Mouse (Mus musculus) stomach, postnatal 0 days (tissue): ENCODE data around the gene Prpf4. TPM values are rescaled to one million over a fixed set of nuclear protein-coding genes. Genes with fewer than 3 reads are reported as not detected.

Source experiments
- ATAC-seq: fragments of 200-750 bp; cut with Nextera tagmentation; 2 replicates; pipeline ENCODE4 v1.8.0; 2017; ENCODE audit not compliant: low FRiP score, low TSS enrichment
- DNase-seq: peaks from one replicate; pipeline ENCODE4 v3.0.0-alpha.2; 2016; ENCODE audit warnings: low spot score
- H3K27ac ChIP-seq: fragments of 300-500 bp; sonication (generic); replicated peaks from 2 replicates; pipeline ENCODE4 v1.5.1; 2014; ENCODE audit warnings: mild to moderate bottlenecking, control low read depth
- H3K27me3 ChIP-seq: fragments of 300-500 bp; sonication (generic); 2 replicates; pipeline ENCODE4 v1.6.1; 2014; ENCODE audit warnings: low read length; ENCODE audit not compliant: control insufficient read depth, insufficient read depth
- H3K36me3 ChIP-seq: fragments of 300-500 bp; sonication (generic); 2 replicates; pipeline ENCODE4 v1.6.1; 2014; ENCODE audit warnings: low read length, mixed read lengths; ENCODE audit not compliant: control insufficient read depth, insufficient read depth
- H3K4me1 ChIP-seq: fragments of 300-500 bp; sonication (generic); replicated peaks from 2 replicates; pipeline ENCODE4 v1.6.1; 2014; ENCODE audit warnings: antibody characterized with exemption; ENCODE audit not compliant: control insufficient read depth, insufficient read depth
- H3K4me2 ChIP-seq: fragments of 300-500 bp; sonication (generic); replicated peaks from 2 replicates; pipeline ENCODE4 v1.6.1; 2014; ENCODE audit warnings: low read depth, mild to moderate bottlenecking, control low read depth, moderate library complexity
- H3K4me3 ChIP-seq: fragments of 300-500 bp; sonication (generic); 2 replicates; pipeline ENCODE4 v1.5.1; 2014; ENCODE audit warnings: low read depth, low read length, control low read depth
- H3K9ac ChIP-seq: fragments of 300-500 bp; sonication (generic); 2 replicates; pipeline ENCODE4 v1.6.1; 2014; ENCODE audit warnings: mild to moderate bottlenecking, low read length, control low read depth, mixed read lengths
- H3K9me3 ChIP-seq: fragments of 300-500 bp; sonication (generic); 2 replicates; pipeline ENCODE4 v1.6.1; 2016; ENCODE audit warnings: low read length; ENCODE audit not compliant: control insufficient read depth
- CTCF ChIP-seq: IDR thresholded peaks from 2 replicates; pipeline ENCODE4 v1.5.1; 2016; ENCODE audit warnings: antibody characterized with exemption, low read depth, mild to moderate bottlenecking, moderate library complexity
- EP300 ChIP-seq: optimal IDR thresholded peaks from 2 replicates; pipeline ENCODE3; 2016; ENCODE audit warnings: antibody characterized with exemption
- WGBS: fragments of 180-500 bp; shearing (Covaris S2); extraction: QIAGEN DNeasy Blood & Tissue Kit; methylation state at CpG from one replicate; pipeline ENCODE4 v1.1.7; 2014; 5-methylcytosine and 5-hydroxymethylcytosine counted together
- polyA plus RNA-seq: library from polyadenylated mRNA; unstranded; fragments of >200 nt; fragmentation: Nextera tagmentation; extraction: Ambion mirVana; gene quantifications from 2 replicates; pipeline ENCODE4 v1.2.1, GENCODE M21; 2015

Prpf4 gene
- 7.5 and 7.6 TPM in 2 replicates for polyA plus RNA-seq

- under 1% methylated on average over 39 of the region's 39 CpGs for WGBS
- peak within 1 kb of the TSS; percentile 54 for H3K4me2 ChIP-seq
- ATAC-seq = peak; percentile 99
- H3K9ac ChIP-seq = peak within 1 kb of the TSS; percentile 84
- DNase-seq = peak; percentile 98
- no peaks in the 10 kb centered on the region for H3K27me3 ChIP-seq
- H3K4me3 ChIP-seq = peak within 1 kb of the TSS; percentile 65
- H3K4me1 ChIP-seq = peaks cover 4% of the 10 kb centered on the region; the same call in 1 of the 2 replicates
- no peaks in the 10 kb centered on the region for H3K9me3 ChIP-seq
- H3K36me3 ChIP-seq = peaks cover 6% of the 10 kb centered on the region
- H3K27ac ChIP-seq = peak within 1 kb of the TSS; percentile 86
- TF ChIP-seq CTCF (no peak), EP300 (peak; percentile 49)
These were observed at the start of gene Prpf4, which contains the start of gene Cdc26 for GRCm38 (mm10) chr4:62408601-62409282. Gene Prpf4, plus strand, starts transcription at chr4:62408797. Gene Cdc26, minus strand, starts transcription at chr4:62408642.

GRCm38 (mm10) chr4:62359256-62359775, 49.3 kb upstream of the Prpf4 start:
- no peaks in the 10 kb centered on the region for H3K27me3 ChIP-seq
- H3K27ac ChIP-seq = peak overlapping the region; percentile 80
- WGBS = 40% methylated on average over 7 of the region's 7 CpGs
- peak overlapping the region; percentile 84 for H3K4me3 ChIP-seq
- no peaks in the 10 kb centered on the region for H3K9me3 ChIP-seq
- H3K36me3 ChIP-seq = no peaks in the 10 kb centered on the region
- TF ChIP-seq EP300 (no peak), CTCF (no peak)
- peak overlapping the region; percentile 77 for H3K4me2 ChIP-seq
- ATAC-seq (no peak), DNase-seq (no peak)
- no peaks in the 10 kb centered on the region; the same call in 1 of the 2 replicates for H3K4me1 ChIP-seq
- H3K9ac ChIP-seq = peak overlapping the region; percentile 81

GRCm38 (mm10) chr4:62360088-62360804, 48.4 kb upstream of the Prpf4 start, which contains the start of the genes Fkbp15 and Slc31a1:
Gene Fkbp15, minus strand, starts transcription at chr4:62360548.
Gene Slc31a1, plus strand, starts transcription at chr4:62360727.
- no peaks in the 10 kb centered on the region for H3K36me3 ChIP-seq
- peak within 1 kb of the TSS; percentile 77 for H3K4me2 ChIP-seq
- WGBS = under 1% methylated on average over 46 of the region's 51 CpGs
- DNase-seq (peak; percentile 98), ATAC-seq (peak; percentile 100)
- peak within 1 kb of the TSS; percentile 81 for H3K9ac ChIP-seq
- H3K9me3 ChIP-seq = no peaks in the 10 kb centered on the region
- peak; percentile 24; the same call in 1 of the 2 replicates for TF ChIP-seq CTCF
- TF ChIP-seq EP300 = no peak
- H3K27me3 ChIP-seq = no peaks in the 10 kb centered on the region
- peak within 1 kb of the TSS; percentile 80 for H3K27ac ChIP-seq
- H3K4me1 ChIP-seq = no peaks in the 10 kb centered on the region; the same call in 1 of the 2 replicates
- peak within 1 kb of the TSS; percentile 84 for H3K4me3 ChIP-seq

GRCm38 (mm10) chr4:62360805-62361455, 47.7 kb upstream of the Prpf4 start:
- Histone ChIP-seq H3K9ac (peak overlapping the region; percentile 74), H3K27me3 (no peaks in the 10 kb centered on the region), H3K4me3 (peak overlapping the region; percentile 84), H3K27ac (peak overlapping the region; percentile 65), H3K4me2 (peak overlapping the region; percentile 70), H3K9me3 (no peaks in the 10 kb centered on the region), H3K36me3 (no peaks in the 10 kb centered on the region), H3K4me1 (no peaks in the 10 kb centered on the region; the same call in 1 of the 2 replicates)
- WGBS = 0% methylated on average over 22 of the region's 22 CpGs
- peak; percentile 22 for DNase-seq
- TF ChIP-seq EP300 = no peak
- no peak for TF ChIP-seq CTCF
- no peak for ATAC-seq

GRCm38 (mm10) chr4:62361571-62361970, 47.0 kb upstream of the Prpf4 start:
- Histone ChIP-seq H3K9me3 (no peaks in the 10 kb centered on the region), H3K4me2 (peak overlapping the region; percentile 70), H3K9ac (peak overlapping the region; percentile 74), H3K4me3 (peak overlapping the region; percentile 84), H3K36me3 (no peaks in the 10 kb centered on the region), H3K4me1 (no peaks in the 10 kb centered on the region; the same call in 1 of the 2 replicates), H3K27me3 (no peaks in the 10 kb centered on the region), H3K27ac (no peak overlapping the region)
- ATAC-seq (no peak), DNase-seq (no peak)
- 21% methylated on average over 6 of the region's 6 CpGs for WGBS
- TF ChIP-seq EP300 (no peak), CTCF (no peak)
